Mouse (Mus musculus) megakaryocyte, embryonic 14.5 days (primary cell): Measurements from ENCODE around the gene Moxd2.

Experiments used
- FLI1 ChIP-seq: IDR thresholded peaks from 2 replicates; pipeline ENCODE4 v1.6.1; 2012; ENCODE audit warnings: low read length, inconsistent platforms, mixed read lengths
- GATA1 ChIP-seq: IDR thresholded peaks from 3 replicates; pipeline ENCODE4 v1.6.1; 2012; ENCODE audit warnings: mixed read lengths, low read length, inconsistent platforms, borderline replicate concordance

- TF ChIP-seq FLI1, result no peak
- no peak for TF ChIP-seq GATA1
Observed at GRCm38 (mm10) chr6:40887394-40887793, at the start of gene Moxd2.
